Mouse (Mus musculus): ENCODE results near the gene Slc38a4.

Gene Slc38a4

DNA sequence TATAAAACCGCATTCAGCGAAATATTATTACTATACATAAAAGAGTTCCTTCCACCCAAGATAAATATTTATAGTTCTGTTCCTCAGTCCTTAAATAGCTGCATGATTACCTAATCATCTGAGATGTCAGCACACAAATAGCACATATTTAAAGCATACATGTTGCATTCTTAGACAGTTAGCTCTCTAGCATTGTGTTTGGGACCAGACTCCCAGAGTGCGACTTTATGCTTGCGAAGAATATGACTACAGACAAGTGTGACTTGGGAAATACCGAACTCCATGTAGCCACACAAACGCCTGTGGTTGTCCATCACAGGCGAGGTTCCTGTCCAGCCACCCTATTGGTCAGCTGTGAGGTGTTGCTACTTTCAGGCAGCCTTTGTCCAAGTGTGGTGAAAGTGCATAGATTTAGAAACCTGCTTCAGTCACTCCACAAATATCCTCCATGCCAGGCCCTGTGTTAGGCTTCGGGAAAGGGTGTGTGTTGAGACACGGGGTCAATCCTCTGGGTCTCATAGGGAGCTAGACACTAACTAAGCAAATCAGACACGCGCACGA is 40.6 kb downstream of the Slc38a4 start:
- DNase-seq (ENCODE audit: low spot score) = no peak

DNA sequence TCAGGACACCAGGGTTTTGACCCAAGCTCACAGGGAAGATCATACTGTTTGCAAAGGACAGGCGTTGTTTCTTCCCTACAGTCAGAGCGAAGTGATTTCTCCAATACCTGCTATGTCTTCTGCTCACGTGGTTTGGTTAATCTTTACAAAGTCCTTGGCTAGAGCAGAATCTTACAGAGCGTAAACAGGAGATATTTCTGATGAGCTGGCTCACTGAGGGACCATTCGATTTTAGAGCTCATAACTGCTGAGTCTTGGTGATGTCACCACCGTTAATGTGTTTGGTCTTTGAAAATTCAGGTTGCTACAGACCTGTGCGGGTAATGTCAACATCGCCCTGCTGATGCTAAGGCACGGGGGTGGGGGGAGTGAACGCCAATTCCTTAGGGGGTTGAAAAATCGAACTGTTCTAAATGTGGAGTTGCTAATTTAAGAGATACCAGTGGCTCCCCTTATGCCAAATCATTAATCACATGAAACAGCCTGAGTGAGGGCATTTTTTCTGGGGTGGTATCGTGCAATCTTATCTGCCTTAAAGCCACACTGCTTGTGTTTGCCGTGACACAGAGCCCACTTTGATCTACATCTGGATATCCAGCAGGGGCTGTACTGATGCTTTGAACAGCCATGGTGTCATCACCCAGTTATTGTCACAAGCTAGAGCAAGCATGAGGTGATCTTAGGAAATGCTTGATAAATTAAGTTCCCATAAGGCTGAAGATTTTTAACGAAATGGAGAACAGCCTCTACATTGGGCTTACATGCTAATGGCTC is 44.0 kb downstream of the Slc38a4 start:
- DNase-seq (ENCODE audit: low spot score) = peak; percentile 35

DNA sequence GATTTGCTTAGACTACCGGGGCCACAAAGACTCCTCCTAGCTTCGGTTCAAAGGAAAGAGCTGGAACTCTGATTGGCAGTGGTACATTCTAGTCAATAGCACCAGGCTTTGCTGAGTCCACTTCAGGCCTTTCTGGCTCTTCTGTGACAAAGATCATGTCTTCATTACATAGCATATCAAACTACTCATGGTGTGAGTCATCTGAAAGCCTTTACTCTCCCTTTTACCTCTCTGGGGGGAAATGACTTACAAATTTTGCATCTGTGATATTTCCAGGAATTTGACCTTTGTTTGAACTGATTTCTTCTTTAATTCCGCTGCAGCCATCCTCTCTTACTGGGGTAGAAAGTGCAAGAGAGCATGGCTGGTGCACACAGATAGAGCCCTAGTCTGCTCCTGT is 46.5 kb downstream of the Slc38a4 start:
- no peak for DNase-seq (ENCODE audit: low spot score)

DNA sequence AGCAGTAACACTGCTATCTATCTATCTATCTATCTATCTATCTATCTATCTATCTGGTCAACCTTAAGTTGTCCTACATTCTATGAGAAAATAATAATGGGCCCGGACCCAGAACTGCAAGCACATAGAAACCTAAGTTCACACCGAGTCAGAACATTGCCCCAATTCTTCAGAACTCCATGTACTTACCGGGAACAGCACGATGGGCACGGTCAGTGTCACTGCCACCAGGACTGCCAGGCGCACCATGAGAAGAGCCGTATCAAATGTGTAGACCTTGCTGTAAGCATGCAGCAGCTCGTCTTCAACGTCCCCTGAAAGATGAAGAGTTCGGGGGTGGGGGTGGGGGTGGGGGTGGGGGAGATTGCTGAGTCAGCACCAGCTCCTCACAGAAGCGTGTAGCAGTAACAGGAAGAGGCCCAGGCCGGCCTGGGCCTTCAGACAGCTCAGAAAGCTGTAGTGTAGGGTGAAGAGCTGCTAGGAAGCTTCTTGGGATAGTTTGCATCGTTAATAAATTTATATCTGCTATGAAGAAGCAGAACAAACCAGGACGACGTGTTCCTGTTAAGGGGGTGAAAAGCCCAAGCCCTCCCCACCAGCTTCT is 50.0 kb downstream of the Slc38a4 start:
- DNase-seq (ENCODE audit: low spot score) = no peak

DNA sequence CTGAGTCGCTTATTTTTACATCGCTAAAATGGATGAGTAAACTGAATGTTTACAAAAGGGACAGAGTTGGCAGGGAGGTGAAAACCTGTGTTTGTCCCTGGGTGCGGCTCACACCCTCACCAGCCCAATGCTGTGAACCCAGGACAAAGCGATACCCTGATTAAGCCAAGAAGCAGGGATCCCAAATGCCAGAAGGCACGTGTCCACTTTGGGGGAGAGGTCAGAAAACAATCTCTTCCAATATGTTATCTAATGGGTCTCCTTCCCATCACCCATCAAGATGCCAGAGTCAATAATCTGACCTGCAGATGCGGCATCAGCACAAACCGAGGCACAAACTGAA is 51.3 kb downstream of the Slc38a4 start:
- no peak for DNase-seq (ENCODE audit: low spot score)

DNA sequence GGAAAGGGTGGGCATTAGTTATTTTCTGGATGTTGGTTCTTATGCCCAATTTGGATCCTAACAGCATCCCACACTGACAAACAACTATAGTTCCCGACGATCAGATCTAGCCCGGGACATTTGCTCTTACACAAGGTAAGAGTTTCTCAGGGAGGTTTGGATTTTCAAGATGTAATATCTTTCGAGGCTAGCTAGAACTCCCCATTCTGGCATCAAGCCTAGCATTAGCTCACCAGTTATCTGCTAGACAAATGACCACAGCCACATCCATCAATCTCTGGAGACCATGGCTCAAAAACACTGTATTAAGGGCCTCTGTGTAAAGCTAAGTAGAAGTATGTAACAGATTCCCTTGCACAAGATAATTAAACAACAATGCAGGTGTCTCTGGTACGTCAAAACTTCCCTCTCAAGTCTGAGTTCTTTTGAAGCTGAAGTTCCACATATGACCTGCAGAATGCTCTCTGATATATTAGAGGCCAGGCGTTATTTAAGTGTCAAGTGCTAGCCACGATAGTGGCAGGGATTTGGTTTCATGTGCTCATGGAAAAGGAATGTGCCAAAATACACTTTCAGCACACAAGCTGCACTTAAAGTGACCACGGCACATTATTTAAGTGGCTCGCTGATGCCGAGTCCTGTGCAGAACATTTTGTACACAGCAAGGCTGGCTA is 51.8 kb downstream of the Slc38a4 start:
- DNase-seq (ENCODE audit: low spot score) = no peak

DNA sequence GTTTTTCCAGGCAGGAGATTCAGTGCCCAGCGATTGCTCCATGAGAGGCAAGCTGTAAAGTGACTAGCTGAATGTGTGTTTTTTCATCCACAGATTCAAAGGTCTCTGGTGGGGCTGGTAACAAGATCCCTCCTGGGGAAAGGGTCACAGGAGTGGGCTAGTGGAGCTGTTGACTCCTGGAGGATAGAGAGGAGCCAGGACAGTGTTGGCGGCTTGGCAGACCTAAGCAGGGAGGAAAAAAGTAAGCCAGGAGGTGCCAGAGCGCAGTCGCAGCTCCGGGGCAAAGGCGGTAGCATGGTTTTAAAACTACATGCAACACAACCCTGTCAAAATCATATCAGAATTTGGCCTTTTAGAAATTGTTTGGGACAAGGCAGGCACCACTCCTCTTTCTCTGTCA is 52.6 kb downstream of the Slc38a4 start:
- DNase-seq (ENCODE audit: low spot score) = no peak

DNA sequence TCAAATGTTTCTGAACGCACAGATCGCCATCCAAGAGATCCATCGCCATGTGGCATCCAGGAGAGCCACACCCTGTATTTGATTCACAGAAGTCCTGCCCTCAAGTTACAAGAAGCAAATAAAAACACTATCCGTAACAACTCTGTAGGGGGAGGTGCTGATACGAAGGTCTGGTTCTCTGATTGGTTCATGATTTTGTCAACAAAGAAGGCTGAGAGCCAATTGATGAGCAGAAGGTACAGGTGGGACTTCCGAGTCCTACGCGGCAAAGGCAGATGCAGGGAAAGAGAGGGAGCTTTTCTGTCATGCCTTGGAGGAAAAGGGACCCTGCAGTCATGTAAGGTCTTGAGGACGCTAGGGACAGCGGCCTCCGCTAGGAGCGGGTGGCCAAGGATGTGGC is 53.0 kb downstream of the Slc38a4 start:
- peak; percentile 46 for DNase-seq (ENCODE audit: low spot score)

DNA sequence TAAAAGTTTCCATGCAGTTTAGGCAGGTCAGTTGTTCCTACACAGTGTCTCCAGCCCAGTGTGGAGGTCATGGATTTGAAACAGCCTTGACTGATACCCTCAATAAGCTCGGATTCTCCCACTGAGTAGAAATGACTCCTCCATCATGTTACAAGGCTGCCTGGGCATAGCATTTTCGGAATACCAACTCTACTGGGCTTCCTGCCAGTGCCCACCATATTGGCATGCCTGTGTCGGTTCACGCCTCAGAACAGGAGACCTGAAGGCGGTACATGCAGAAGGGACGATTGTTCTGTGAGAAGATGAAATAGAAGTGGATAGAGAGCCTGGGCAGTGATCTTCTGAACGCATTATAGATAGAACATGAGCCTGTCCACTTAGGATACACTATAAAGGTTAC is 53.9 kb downstream of the Slc38a4 start:
- no peak for DNase-seq (ENCODE audit: low spot score)

DNA sequence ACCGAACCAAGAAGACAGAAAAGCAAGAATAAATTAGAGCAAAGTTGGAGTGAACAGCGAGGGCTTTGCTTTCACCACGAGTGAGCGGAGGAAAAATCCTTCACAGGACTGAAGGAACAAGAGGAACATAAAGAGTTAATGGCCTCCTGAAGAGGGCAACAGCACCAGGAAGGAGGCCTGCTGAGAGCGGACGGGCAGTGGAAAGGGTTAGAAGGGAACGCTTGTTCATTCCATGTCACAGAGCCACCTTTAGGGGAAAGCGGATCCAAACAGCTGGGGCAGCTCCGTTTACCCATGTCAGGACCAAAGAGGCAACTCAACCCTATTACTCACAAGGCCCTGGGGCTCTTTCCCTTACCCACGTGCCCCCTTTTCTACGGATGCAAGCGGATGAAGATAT is 54.3 kb downstream of the Slc38a4 start:
- no peak for DNase-seq (ENCODE audit: low spot score)

DNA sequence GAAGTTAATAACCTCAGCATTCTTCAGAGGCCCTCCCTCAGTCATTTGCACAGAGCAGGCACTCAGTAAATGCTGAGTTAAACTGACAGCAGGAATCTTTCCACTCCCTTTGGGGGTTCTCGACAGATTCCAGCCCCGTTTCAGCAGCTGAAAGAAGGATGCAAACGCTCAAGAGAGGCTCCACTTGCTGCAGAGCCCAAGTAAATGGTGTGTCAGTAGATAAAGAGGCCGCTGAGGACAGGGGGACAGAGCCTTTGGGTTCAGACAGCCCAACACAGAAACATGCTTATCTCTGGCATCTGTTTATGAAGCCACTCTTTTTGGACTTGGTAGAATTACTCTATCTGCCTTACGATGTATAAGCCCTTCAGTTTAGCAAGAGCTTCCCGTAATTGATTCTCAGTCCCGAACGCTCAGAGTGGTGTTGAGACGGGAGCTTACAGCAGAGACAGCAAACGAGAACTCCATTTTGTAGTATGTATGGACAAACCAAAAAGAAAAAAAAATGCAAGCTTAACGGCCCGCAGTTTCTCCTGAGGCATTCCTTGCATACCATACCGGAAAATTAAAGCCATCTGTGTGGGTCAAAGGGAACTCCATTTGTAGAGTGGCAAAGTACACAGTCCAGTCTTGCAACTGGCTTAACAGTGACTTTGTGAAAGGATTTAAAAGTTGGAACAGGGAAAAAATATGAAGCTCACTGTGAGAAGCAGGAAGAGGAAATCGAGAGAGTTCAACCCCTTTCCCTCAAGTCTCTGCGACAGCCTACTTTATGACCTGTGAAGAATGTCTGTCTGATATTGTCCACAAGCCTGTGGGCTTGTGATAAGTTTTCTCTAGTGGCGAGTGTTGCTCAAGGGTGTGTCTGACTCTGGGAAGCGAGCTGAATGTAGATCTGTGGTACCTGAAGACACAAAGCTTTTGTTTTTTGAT is 55.2 kb downstream of the Slc38a4 start:
- DNase-seq (ENCODE audit: low spot score) = peak; percentile 54

DNA sequence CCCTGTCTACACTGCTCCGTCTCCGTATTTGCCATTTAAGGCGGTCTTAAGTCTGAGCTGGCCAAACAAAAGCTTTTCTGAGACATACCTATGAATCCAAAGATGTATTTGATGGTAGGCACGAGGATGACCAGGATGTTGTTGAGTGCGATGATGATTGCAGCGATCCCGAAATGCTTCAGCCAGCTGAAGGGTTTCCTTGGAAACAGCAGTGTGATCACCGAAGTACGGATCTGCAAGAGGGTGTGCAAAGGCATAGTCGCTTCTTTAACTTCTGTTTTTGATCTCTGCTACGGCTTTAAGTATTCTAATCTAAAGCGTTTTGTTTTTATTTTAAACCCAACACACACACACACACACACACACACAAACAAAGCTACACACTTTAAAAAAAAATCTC is 56.4 kb downstream of the Slc38a4 start:
- DNase-seq (ENCODE audit: low spot score) = no peak

DNA sequence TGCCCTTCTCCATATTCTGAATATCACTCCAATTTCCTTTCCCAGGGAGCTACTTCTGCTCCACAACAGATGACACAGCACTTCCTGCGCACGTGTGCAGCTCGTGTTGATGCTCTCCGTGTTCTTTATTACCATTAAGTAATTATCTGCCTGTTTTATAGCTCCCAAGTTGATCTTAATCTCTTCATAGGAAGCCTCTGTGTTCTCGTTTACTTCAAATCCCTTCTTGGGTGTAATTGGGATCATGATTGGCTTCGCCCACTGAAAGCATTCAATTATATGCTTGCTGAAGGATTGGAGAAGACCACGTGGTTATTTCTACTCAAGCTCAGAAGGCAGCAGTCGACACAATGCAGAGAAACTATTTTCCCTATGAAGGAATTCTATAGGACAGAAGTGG is 70.1 kb downstream of the Slc38a4 start:
- no peak for DNase-seq (ENCODE audit: low spot score)

DNA sequence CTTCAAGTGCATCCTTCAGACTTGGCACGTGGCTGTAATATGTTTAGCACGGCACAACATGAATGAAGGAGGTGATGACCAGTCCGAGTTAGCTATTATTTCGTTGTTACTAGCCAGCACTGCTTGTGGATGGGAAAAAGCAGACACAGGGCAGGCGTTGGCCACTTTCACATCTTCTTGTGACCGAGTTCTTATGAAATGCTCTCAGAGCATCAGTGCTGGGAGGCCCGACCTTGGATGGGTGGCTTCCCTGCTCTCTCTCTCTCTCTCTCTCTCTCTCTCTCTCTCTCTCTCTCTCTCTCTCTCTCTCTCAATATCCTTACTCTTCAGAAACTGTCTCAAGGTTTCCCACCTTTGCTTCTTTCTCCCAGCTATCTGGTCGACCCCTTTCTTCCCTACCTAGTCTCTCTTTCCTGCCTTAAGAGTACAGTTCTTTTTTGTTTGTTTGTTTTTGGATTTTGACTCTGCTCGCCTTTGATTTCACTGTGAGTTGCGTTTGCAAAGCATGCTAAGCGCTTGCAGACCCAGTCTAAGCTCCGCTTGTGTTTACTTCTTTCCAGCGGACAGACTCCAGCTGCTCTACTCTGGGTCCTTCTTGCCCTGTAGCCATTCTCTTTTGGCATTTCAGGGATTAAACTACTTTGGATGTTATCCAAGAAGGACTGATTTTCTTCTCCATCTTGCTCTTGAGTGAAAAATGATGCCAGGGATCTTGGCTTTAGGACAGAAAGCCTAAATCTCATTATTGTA is 72.0 kb downstream of the Slc38a4 start:
- DNase-seq (ENCODE audit: low spot score) = no peak

DNA sequence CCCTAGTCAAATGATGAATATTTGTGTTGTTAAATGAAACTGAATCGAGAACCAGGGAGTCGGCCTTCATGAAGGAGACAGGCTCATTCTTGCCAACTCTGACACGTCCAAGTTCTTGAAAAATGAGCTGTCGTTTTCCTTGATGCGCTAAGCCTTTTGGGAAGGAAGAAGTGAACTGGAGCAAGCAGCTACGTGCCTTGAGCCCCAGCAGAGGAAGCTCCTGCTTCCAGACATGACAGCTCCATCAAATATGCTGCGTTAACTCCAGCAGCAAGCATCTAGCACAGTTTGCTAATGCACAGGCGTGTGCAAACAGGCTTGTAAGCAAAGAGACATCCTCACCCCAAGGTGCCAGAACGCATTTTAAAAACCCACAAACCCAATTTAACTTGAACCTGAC is 80.6 kb downstream of the Slc38a4 start:
- no peak for DNase-seq (ENCODE audit: low spot score)

DNA sequence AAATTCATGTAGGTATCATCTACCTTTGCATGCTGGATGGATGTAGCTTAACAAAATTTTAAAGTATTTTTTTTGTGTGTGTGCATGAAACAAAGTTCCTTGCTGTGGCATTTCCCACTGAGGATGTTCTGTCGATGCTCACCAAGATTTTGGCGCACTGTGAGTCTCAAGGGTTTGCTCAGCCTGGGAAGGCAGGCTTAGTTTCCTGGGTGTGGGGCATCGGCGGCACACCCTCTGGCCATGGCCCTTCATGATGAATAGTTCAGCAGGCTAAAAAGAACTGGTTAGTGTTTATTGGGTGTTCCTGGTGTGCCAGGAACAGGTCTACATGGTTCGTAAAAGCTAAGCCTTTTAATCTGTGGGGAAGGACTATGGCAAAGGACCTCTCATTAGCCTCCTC is 81.6 kb downstream of the Slc38a4 start:
- no peak for DNase-seq (ENCODE audit: low spot score)

DNA sequence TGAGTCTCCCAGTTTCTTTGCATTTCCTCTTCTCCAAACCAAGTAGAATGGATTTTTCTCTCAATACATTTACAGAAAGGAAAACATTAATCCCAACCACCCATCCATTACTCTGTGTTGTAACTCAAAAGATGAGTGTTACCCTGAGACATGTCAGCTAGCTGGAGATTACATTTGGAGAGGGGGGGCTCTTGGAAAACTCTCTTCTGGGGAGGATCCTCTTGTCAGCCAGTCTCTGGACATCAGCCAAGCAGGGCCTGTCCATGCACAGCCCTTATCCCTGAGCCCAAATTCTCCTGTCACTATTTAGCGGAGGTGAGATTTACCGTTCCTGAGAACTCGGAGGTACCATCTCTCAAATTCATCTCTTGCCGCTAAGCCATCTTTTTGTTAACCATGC is 82.4 kb downstream of the Slc38a4 start:
- DNase-seq (ENCODE audit: low spot score) = no peak

DNA sequence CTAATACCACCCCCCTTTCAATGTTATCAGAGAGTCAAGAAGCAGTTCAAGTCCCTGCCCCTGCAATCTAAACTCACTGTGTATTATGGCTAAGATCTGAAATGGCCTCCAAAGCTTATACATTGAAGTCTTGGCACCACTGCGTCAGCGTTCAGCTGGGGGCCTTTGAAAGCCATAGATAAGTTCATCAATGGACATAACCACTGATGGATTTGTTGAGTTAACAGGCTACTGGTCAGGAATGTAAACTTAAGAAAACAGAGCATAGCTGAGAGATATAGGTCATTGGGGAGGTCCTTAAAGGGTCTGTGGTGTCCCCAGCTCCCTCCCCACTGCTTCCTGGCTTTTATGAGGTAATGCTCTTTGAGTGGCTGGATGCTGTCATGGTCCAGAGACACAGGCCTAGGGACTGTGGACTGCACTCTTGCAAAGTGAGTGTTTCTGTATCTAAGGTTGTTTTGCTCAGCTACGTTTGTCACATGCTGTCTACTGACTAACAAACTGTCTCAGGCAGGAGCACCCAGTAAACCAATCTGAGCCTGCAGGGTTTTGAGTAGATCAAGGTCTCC is 83.0 kb downstream of the Slc38a4 start:
- DNase-seq (ENCODE audit: low spot score) = no peak

DNA sequence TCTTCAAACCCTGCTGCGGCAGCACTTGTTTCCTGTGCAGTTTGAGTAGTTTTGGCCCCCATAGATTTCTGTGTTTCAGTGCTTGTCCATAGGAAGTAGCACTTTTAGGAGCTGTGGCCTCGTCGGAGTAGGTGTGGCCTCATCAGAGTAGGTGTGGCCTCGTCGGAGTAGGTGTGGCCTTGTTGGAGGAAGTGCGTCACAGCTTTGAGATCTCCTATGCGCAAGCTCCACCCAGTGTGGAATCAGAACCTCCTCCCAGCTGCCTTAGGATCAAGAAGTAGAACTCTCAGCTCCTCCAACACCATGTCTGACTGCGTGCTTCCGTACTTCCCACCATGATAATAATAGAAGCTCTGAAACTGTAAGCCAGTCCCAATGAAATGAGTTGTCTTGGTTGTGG is 83.8 kb downstream of the Slc38a4 start:
- no peak for DNase-seq (ENCODE audit: low spot score)

DNA sequence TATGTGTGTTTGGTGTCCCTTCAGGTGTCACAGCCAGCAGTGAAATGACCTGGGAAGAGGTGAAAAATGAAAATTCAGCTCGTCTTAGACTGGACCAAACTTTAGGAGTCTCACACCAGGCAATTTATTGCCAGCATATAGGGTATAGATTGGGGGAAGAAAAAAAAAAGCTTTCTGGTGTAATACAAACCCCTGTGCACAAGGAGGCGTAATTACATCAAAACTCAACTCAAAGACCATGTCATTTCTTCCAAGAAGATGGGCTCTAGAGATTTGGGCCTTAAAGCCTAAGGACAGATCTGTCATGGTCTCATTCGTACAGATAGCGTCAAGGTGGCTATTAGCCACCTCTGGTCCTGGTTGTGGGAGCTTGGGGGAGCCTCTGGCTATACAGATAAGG is 86.0 kb downstream of the Slc38a4 start:
- DNase-seq (ENCODE audit: low spot score) = no peak

DNA sequence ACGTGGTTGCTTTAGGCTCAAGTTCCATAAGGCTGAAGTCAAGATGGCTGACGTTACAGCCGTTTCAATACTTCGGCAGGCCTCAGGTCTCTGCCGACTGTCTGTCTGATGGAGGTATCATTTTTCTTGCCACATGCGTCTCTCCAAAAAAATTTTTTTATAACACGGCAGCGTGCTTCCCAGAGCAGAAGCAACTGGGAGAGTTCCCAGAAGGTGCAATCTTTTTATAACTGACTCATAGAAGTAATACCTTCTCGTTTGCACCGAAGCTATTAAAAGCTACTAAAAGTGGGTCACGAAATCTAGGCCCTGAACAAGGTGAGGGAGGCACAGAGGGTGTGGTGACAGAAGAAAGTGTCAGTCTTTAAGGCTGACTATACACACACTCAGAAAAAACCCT is 87.0 kb downstream of the Slc38a4 start:
- DNase-seq (ENCODE audit: low spot score) = no peak

Measured in yolk sac, embryonic 10.5 days (tissue).